Mouse (Mus musculus) left cerebral cortex, adult 18-20 months (tissue): ENCODE data around the gene Mcl1. TPM values are rescaled to one million over a fixed set of nuclear protein-coding genes. Genes with fewer than 3 reads are reported as not detected.

ENCODE experiments used
- DNase-seq, 2 experiments: peaks; one replicate each; pipeline ENCODE4 v3.0.0; 2021 to 2022; ENCODE audit warnings: low spot score in 2 of 2, mixed read lengths in 1 of 2
- total RNA-seq, 2 experiments: library from RNA; stranded (reverse); gene quantifications; 2 replicates each; pipeline ENCODE4 v1.2.3; 2021

The Mcl1 gene
- total RNA-seq, 2 experiments from 2014 or later = 59.7 to 64.1 TPM

GRCm38 (mm10) chr3:95704612-95705011 is 46.0 kb downstream of the Mcl1 start:
- DNase-seq = no peak

GRCm38 (mm10) chr3:95706273-95706672 is 47.7 kb downstream of the Mcl1 start:
- DNase-seq = no peak

- no peak for DNase-seq
Observed at GRCm38 (mm10) chr3:95707497-95707896, 48.9 kb downstream of the Mcl1 start.

GRCm38 (mm10) chr3:95709044-95709443 is 50.5 kb downstream of the Mcl1 start:
- DNase-seq = no peak

- no peak for DNase-seq
Observed at GRCm38 (mm10) chr3:95709967-95710366, 51.4 kb downstream of the Mcl1 start.

Other genes with a start within 250 kb of the Mcl1 start
- 10 to 100 TPM; 31.1 to 34.7 TPM for gene Arnt, start 224.4 kb upstream of the Mcl1 start, total RNA-seq
- gene Ctsk, start 159.5 kb upstream of the Mcl1 start, total RNA-seq = 1 to 10 TPM; 4.0 to 4.2 TPM
- gene Ctss, start 132.0 kb upstream of the Mcl1 start, total RNA-seq = 10 to 100 TPM; 67.5 to 69.8 TPM
- gene Hormad1, start 99.1 kb upstream of the Mcl1 start, total RNA-seq = not detected
- gene Golph3l, start 69.9 kb upstream of the Mcl1 start, total RNA-seq = 10 to 100 TPM; 18.6 to 20.4 TPM
- 100 to 1,000 TPM; 351 to 360 TPM for gene Ensa, start 33.8 kb upstream of the Mcl1 start, total RNA-seq
- 1 to 10 TPM; 4.4 to 8.2 TPM for gene Adamtsl4, start 29.1 kb downstream of the Mcl1 start, total RNA-seq
- gene Ecm1, start 80.8 kb downstream of the Mcl1 start, total RNA-seq = 10 to 100 TPM; 11.2 to 14.2 TPM
- gene Tars2, start 101.4 kb downstream of the Mcl1 start, total RNA-seq = 10 to 100 TPM; 37.1 to 39.4 TPM
- 10 to 100 TPM; 64.4 to 64.7 TPM for gene Rprd2, start 160.1 kb downstream of the Mcl1 start, total RNA-seq
- 10 to 100 TPM; 30.1 to 32.8 TPM for gene Prpf3, start 197.1 kb downstream of the Mcl1 start, total RNA-seq
- 100 to 1,000 TPM; 163 to 166 TPM for gene Mrps21, start 212.7 kb downstream of the Mcl1 start, total RNA-seq
- 10 to 100 TPM; 10.0 to 17.0 TPM for gene Ciart, start 223.5 kb downstream of the Mcl1 start, total RNA-seq
- gene BC028528, start 233.2 kb downstream of the Mcl1 start, total RNA-seq = 1 to 10 TPM; 3.6 to 6.3 TPM
- gene Aph1a, start 235.2 kb downstream of the Mcl1 start, total RNA-seq = 10 to 100 TPM; 62.7 to 64.4 TPM
- gene Car14, start 245.9 kb downstream of the Mcl1 start, total RNA-seq = 1 to 10 TPM; 6.0 to 7.8 TPM